9 mouse cellular contexts compared by ENCODE assay signal in the genomic region with DNA sequence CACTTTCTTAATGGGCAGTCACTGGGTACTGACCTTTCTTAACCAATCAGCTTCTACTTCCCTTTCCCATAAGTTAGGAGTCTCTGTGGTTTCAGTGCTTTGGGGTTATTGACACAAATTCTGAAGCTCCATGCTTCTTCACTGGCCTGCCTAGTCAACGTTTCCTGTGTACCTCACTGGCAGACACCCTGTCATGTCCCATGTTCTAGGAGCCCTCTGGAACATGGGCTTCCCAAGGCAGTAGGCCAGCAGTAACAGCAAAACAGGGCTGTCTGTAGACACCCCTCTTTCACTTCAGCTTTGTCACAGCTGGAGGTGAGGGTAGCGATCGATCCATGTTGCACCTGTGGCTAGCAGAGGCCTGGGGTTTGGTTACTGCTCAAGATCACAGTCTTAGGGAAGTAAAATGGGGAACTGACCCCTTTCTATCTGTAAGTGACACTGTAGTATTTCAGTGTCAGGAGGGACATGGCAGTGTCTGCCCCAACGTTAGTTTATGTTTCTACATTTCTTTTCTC. TPM values are rescaled to one million over a fixed set of nuclear protein-coding genes. Genes with fewer than 3 reads are reported as not detected.
DNase-seq lines count a peak whose midpoint lies in the region; ATAC-seq lines count a peak whose summit lies in the region.
"Had no signal": no experiment of that assay in that cellular context is flagged by ENCODE, and none has a peak within 500 bp of the region (broad histone marks: within the 10 kb centered on the region; RNA-seq: fewer than 3 reads in every experiment).

No protein-coding gene starts in this region.

- no peaks in the 10 kb centered on the region for H3K27me3 ChIP-seq in neural tube, embryonic 15.5 days (replicated peaks)
- H3K27me3 ChIP-seq: embryonic facial prominence, embryonic 13.5 days had no signal

- no peaks in the 10 kb centered on the region for H3K36me3 ChIP-seq in neural tube, embryonic 15.5 days

- no peak overlapping the region for H3K4me2 ChIP-seq in neural tube, embryonic 15.5 days
- H3K4me2 ChIP-seq: embryonic facial prominence, embryonic 13.5 days had no signal

- no peak for ATAC-seq in neural tube, embryonic 15.5 days (ENCODE audit: low FRiP score)
- ATAC-seq in erythroblast, adult 5-6 weeks (replicated peaks; ENCODE audit: low FRiP score, poor library complexity, severe bottlenecking) = no peak

- no peak overlapping the region for H3K9ac ChIP-seq in neural tube, embryonic 15.5 days (replicated peaks)

- H3K4me1 ChIP-seq in neural tube, embryonic 15.5 days = peaks cover 57% of the 10 kb centered on the region

- H3K27ac ChIP-seq in neural tube, embryonic 15.5 days (replicated peaks) = no peak overlapping the region
- H3K27ac ChIP-seq: embryonic facial prominence, embryonic 13.5 days had no signal

- no peak overlapping the region for H3K4me3 ChIP-seq in neural tube, embryonic 15.5 days (replicated peaks)
- H3K4me3 ChIP-seq: embryonic facial prominence, embryonic 13.5 days had no signal

- H3K9me3 ChIP-seq in neural tube, embryonic 15.5 days (replicated peaks) = no peaks in the 10 kb centered on the region
- H3K9me3 ChIP-seq: embryonic facial prominence, embryonic 13.5 days had no signal

- 84% methylated on average over 4 of the region's 4 CpGs for WGBS in neural tube, embryonic 15.5 days

- intact Hi-C loops in heart, postnatal 14 days (cut with DNase I) = no loop called here
- intact Hi-C loops in gastrocnemius, postnatal 14 days (cut with DNase I; ENCODE audit: low total_unique reads) = no loop called here

- DNase-seq in heart, adult 8-10 months (ENCODE audit: low spot score) = peak; percentile 25
- no peak for DNase-seq in heart, postnatal 14 days
- peak; percentile 66 for DNase-seq in CD4-positive helper T cell, adult 2 months (ENCODE audit: low read depth, low spot score)
- DNase-seq in induced T-regulatory cell, adult 2 months (ENCODE audit: low read depth) = peak; percentile 81
- DNase-seq in natural killer cell, adult 2 months (ENCODE audit: low spot score in 2 of 2) = peak; percentile 32 to 73
- DNase-seq in gastrocnemius, postnatal 14 days = no peak

RNA-seq across cellular contexts. Expression of gene Rapgef1, which starts 4.6 kb away (rescaled TPM):
- total RNA-seq in heart, adult 8-10 months (2022) = 100 to 1,000 TPM in 3 of 4 experiments, 10 to 100 TPM in 1; 98.1 to 113 (median 107) TPM
- total RNA-seq in heart, postnatal 14 days (2021) = 10 to 100 TPM; 89.6 to 91.6 TPM
- polyA plus RNA-seq in neural tube, embryonic 15.5 days (2015; fragmentation: Nextera tagmentation; extraction: Ambion mirVana) = 16.3 and 16.9 TPM in 2 replicates
- total RNA-seq in gastrocnemius, postnatal 14 days (2021) = 10 to 100 TPM; 75.7 to 81.9 TPM
- 7.5 and 8.5 TPM in 2 replicates for total RNA-seq in erythroblast, adult 5-6 weeks (2015; ENCODE audit: low replicate concordance)
- 7.3 and 13.0 TPM in 2 replicates for total RNA-seq in erythroblast, adult 5-6 weeks (2017; ENCODE audit: low replicate concordance)

Comparison
In these comparisons a context has a peak if more than half of its experiments do, and no peak if none do; other contexts are left out.
1. DNase-seq: peak in heart, adult 8-10 months (single experiment), CD4-positive helper T cell, adult 2 months (single experiment), induced T-regulatory cell, adult 2 months (single experiment) and natural killer cell, adult 2 months (2 of 2); none in heart, postnatal 14 days (0 of 2) and gastrocnemius, postnatal 14 days (single experiment).
2. RNA of gene Rapgef1, which starts 4.6 kb away (total RNA-seq): 98.1 to 113 TPM in heart, adult 8-10 months, 89.6 to 91.6 TPM in heart, postnatal 14 days and 75.7 to 81.9 TPM in gastrocnemius, postnatal 14 days; 7.3 to 13.0 TPM in erythroblast, adult 5-6 weeks; every median in the first group is over 4 times any median in the second.